8 mouse cellular contexts compared by ENCODE assay signal in genomic region chr13:37658034-37658433, GRCm38 (mm10).
DNase-seq lines count a peak whose midpoint lies in the region.

No protein-coding gene starts in this region.

- DNase-seq in heart, adult 11 months: peak; percentile 95
- no peak for DNase-seq in heart, adult 8-10 months (ENCODE audit: low spot score)
- peak; percentile 74 to 79 for DNase-seq in B cell, adult 2 months
- DNase-seq in heart, postnatal 10 days: peak; percentile 47 to 53
- peak; percentile 27 for DNase-seq in spleen, adult 12 weeks (ENCODE audit: low spot score)
- DNase-seq in retina, postnatal 1 day: no peak
- no peak for DNase-seq in ovary, postnatal 14 days (ENCODE audit: low spot score)
- DNase-seq in c-Kit-positive CD71-positive TER-119-positive erythroid progenitor cells, embryonic 14.5 days (ENCODE audit: low spot score): no peak

- intact Hi-C loops in heart, postnatal 10 days (cut with DNase I): no loop called here

Comparison
In these comparisons a context has a peak if more than half of its experiments do, and no peak if none do; other contexts are left out.
1. DNase-seq: peak in heart, adult 11 months (single experiment), B cell, adult 2 months (2 of 2), heart, postnatal 10 days (2 of 2) and spleen, adult 12 weeks (single experiment); none in heart, adult 8-10 months (single experiment), retina, postnatal 1 day (single experiment), ovary, postnatal 14 days (single experiment) and c-Kit-positive CD71-positive TER-119-positive erythroid progenitor cells, embryonic 14.5 days (single experiment).